Mouse (Mus musculus) ES-Bruce4 (cell line): ENCODE measurements around the gene Adarb2.

Experiments
- EP300 ChIP-seq: IDR thresholded peaks from 2 replicates; pipeline ENCODE4 v1.6.1; 2011; ENCODE audit warnings: low read depth, low read length; ENCODE audit not compliant: insufficient read depth
- POLR2A ChIP-seq: IDR thresholded peaks from one replicate; pipeline ENCODE4 v1.8.1; 2011; ENCODE audit warnings: low read length; ENCODE audit not compliant: insufficient read depth

DNA sequence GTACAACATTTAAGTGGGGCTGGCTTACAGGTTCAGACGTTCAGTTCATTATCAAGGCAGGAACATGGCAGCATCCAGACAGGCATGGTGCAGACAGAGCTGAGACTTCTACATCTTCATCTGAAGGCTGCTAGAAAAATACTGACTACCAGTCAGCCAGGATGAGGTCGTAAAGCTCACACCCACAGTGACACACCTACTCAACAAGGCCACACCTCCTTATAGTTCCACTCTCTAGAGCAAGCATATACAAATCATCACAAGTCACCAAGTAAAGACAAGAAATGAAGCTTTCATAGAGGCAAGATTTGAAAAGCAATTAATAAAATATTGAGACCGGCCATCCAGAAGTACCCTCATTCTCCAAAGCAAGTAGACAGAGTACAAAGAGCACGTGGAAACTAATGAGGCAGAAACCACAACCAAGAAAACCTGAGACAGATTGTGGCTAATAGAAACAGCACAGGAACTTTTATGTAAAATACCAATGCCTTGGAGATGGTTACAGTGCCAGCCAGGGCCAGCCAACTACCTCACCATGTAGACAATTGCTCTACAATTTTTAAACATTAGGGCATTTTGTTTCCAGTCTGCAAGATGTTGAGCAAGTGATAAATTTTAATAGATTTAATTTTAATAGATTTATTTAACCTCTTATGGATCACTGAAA is 394.4 kb downstream of the Adarb2 start:
- TF ChIP-seq POLR2A (no peak), EP300 (no peak)
